Mouse (Mus musculus): ENCODE measurements at regions not wholly inside any gene's neighbourhood (a gene's known extent, or its start where the extent isn't known, plus 50 kb on each side); places are given as distances from the start of the nearest gene placed in this dataset.
"Not testable (repeated sequence)": the region's sequence is repeated elsewhere in the genome, so short reads cannot be mapped to it uniquely, and the experiment has no call there.

GRCm38 (mm10) chr19:27028834-27029233, 143.2 kb downstream of the Gm815 start:
- DNase-seq = no peak

GRCm38 (mm10) chr19:27031030-27031700, 145.5 kb downstream of the Gm815 start:
- no peak for DNase-seq

DNA sequence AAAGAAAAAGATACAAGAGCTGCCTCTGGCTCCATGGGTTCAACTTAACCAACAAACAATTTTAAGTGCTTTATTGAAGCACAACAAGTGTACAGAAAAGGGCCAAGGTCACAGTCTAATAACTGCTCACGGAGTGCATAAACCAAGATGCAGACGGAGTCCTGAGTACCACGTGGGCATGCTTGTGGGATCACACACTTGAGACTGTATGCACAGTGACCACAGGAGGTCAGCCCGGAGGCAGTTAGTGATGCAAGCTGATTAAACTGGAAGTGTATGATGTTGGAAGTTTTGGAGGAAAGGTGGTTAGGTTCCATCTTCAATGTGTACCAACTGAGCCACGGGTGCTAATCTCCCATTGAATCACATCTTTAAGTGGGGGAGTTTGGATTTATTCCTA, 146.9 kb downstream of the Gm815 start:
- no peak for DNase-seq

- DNase-seq = no peak
Observed at GRCm38 (mm10) chr19:27038298-27038697, 152.6 kb downstream of the Gm815 start.

DNA sequence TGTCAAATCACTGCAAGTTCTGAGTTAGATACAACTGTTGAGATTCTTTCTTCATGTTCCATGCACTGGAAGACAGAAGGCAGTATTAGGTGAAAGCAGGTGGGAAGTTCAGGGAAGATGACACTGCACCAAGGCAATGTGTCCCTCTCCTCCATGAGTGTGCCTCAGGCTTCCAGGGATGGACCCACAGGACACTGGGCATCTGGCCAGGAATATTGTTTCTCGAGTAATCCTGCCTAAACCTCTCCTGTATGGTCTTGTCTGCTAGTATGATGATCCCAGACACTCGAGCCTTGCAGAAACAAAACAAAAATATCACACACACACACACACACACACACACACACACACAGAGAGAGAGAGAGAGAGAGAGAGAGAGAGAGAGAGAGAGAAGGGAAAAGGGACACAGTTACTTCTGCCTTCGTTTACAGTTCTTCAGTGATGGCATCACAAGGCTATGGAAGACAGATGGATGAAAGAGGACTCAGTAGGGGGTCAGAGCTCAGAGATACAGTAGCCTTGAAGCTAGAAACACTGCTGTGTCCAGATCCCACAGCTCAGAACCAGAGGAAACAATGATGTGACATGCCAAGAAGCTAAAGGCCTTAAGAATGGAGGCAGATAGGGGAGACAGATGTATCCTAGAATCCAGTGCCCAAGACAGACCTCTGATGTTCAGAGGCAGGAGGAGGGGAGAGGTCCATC, 154.8 kb downstream of the Gm815 start:
- no peak for DNase-seq

GRCm38 (mm10) chr19:27066449-27067181, 149.7 kb upstream of the Vldlr start:
- DNase-seq = no peak

GRCm38 (mm10) chr19:27073281-27073680, 143.0 kb upstream of the Vldlr start:
- no peak for DNase-seq

DNA sequence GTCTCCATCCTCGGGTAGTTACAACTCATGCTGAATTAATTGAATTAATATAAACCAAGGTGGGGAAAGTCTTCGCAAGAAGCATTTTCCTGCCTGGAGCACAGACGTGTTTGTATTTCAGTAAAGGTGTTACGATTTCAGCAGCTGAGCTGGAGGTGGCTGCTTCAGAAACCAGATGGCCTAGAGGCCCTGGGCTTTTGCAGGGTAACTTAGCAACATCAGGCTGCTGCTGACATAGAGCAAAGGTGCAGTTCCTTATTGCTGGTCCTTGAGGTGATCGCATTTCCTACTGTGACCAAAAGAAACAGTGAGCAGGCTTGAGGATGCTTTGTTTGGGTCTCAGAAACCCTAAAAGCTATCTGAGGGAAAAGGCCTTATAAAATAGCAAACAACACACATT, 141.3 kb upstream of the Vldlr start:
- DNase-seq = no peak

DNA sequence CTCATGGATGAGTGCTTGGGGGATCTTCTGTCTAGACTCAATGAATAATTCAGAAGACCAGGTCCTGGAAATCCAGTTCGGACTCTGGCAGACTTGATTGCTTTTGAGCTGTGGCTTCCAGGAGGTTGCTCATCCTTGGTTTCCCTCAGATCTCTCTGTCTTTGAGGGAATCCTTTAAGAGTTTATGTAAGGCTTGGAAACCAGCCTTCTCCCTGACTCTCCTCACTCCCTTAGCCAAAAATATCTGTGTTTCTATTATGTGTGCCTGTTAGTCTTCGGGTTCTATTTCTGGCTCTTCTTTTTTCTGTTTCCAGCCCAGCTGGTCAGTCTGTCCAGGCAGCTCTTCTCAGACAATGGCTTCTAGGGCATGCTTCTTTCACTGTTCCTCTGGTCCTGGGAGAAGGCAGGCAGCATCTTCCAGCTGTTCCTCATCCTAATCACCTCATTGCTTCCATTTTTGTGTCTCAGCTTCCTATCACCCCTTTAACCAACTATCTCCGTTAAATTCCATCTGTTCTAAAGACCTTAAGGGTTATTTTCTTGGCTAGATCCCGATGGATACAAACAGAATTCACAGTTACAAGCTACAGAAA, 139.3 kb upstream of the Vldlr start:
- DNase-seq = no peak

- no peak for DNase-seq
Observed at GRCm38 (mm10) chr19:27087344-27087743, 128.9 kb upstream of the Vldlr start.

DNA sequence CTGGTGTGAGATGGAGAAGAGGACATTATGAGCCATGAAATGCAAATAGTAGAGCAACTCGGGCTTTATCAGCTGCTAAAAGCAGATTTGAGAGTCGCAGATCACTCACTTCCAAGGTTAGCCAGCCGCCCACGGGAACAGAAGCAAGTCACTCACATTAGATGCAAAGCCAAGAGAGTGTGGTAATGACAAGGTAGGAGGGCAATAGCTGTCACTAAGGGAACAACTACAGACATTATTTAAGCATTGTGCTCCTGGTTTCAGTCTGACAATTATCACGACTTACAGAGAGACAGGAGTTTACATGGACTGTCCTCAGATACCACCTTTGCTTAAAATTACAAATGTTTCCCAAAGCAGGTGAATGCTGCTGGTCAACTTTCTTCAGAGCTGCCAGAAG, 128.5 kb upstream of the Vldlr start:
- no peak for DNase-seq

DNA sequence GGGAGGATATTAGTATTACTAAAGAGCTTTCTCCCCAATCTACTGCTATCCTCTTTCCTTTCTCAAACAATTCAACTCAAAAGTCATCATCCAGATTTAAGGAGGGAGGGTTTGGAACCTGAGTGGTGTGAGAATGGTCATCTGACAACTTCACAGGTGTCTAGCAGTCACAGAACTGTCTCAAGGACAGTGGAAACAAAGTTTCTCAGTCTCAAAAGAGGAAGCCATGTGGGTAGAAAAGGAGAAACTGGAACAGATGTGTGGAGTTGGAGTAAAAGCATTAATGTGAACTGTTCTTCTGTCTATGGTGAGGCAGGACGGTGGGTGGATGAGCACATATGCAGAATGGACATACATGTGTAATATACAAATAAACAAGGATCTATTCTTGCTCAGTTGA, 127.2 kb upstream of the Vldlr start:
- no peak for DNase-seq

GRCm38 (mm10) chr19:27091603-27092002, 124.7 kb upstream of the Vldlr start:
- DNase-seq = no peak

- DNase-seq = no peak
Observed at GRCm38 (mm10) chr19:27094777-27095478, 121.4 kb upstream of the Vldlr start.

- DNase-seq = no peak
Observed at GRCm38 (mm10) chr19:27099921-27100320, 116.4 kb upstream of the Vldlr start.

DNA sequence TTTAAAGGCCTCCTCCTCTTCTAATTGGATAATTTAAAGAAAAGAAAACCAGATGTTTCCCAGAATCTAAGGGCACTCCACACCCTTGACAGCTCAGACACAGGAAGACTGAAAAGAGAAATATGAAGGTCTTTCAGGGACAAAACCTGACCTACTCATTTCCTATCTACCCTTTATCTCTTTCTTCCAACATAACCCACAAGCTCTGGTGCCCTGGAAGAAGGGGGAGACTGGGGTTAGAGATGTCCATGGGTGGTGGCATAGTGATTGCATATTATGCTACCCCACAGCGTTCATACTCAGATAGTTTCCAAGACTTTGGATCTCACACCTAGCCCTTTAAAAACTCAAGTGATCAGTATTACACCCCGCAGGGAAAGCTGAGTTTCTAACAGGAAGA, 105.8 kb upstream of the Vldlr start:
- DNase-seq = no peak

- DNase-seq = peak; percentile 77
Observed at GRCm38 (mm10) chr19:27120876-27121275, 95.4 kb upstream of the Vldlr start.

DNA sequence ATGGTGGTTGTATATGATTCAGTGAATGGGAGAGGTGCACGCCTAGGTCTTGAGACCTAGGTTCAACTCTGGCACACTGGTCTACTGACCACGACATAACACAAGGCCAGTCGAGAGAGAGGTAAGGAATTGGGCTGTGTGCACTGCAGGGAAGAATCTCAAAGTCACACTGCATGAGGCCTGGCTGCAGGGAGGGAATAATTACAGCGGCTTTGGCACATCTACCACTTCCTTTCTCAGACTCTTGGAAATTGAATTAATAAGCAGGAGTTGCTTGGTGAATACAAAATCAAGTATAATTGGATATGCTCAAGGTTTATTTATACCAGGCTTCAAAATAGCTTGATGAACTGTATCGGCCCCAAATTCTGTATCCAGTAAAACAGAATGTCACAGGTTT, 93.9 kb upstream of the Vldlr start:
- no peak for DNase-seq

GRCm38 (mm10) chr19:27123334-27123733, 93.0 kb upstream of the Vldlr start:
- DNase-seq = no peak

- peak; percentile 81 for DNase-seq
Observed at GRCm38 (mm10) chr19:27123806-27124469, 92.3 kb upstream of the Vldlr start.

DNA sequence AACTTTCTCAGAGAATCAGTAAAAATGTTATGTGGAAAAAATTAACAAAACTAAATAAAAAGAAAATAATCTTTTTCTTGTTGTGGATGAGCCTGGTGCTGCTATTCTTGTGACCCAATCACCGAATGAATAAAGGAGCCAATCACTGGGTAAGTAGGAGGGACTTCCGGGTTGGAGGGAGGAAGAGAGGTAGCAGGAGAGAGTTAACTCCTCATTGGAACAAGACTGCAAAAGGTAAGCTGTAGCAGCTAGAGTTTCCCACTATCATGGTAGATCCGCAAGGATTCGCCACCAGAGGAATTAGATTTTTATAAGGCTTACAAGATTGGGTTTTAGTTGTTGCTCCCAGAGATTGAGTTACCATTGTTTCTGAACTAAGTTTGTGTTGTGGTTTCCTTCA, 87.8 kb upstream of the Vldlr start:
- DNase-seq = not testable (repeated sequence)

GRCm38 (mm10) chr19:27134360-27134759, 81.9 kb upstream of the Vldlr start:
- DNase-seq = no peak
